Mouse (Mus musculus) mesoderm, embryonic 11.5 days (tissue): ENCODE results near the gene Olfr67.
"Not testable (repeated sequence)": the region's sequence is repeated elsewhere in the genome, so short reads cannot be mapped to it uniquely, and the experiment has no call there.

Experiments used
- DNase-seq: peaks from one replicate; pipeline ENCODE4 v3.0.0-alpha.2; 2012; ENCODE audit warnings: low read depth, low spot score

Olfr67 gene

GRCm38 (mm10) chr7:103791721-103792120 lies at the start of gene Olfr67:
TSS of gene Olfr67 (minus strand) at chr7:103791821.
- no peak for DNase-seq

- no peak for DNase-seq
Observed at GRCm38 (mm10) chr7:103840268-103840667, 48.6 kb upstream of the Olfr67 start, which contains the start of gene Hbb-bh2. TSS of gene Hbb-bh2 (minus strand) at chr7:103840520.

- DNase-seq = no peak
Observed at GRCm38 (mm10) chr7:103827808-103828207, 36.2 kb upstream of the Olfr67 start, which contains the start of gene Hbb-bs. TSS of gene Hbb-bs (minus strand) at chr7:103828096.

GRCm38 (mm10) chr7:103827139-103827538 lies 35.5 kb upstream of the Olfr67 start:
- DNase-seq = not testable (repeated sequence)

GRCm38 (mm10) chr7:103826255-103826887 lies 34.8 kb upstream of the Olfr67 start:
- no peak for DNase-seq

GRCm38 (mm10) chr7:103825536-103826254 lies 34.1 kb upstream of the Olfr67 start:
- no peak for DNase-seq

- DNase-seq = no peak
Observed at GRCm38 (mm10) chr7:103824597-103824996, 33.0 kb upstream of the Olfr67 start.

- DNase-seq = not testable (repeated sequence)
Observed at GRCm38 (mm10) chr7:103815085-103815484, 23.5 kb upstream of the Olfr67 start.

GRCm38 (mm10) chr7:103813766-103814165 lies 22.1 kb upstream of the Olfr67 start, which contains the start of gene Hbb-bt:
TSS of gene Hbb-bt (minus strand) at chr7:103813996.
- DNase-seq = no peak

GRCm38 (mm10) chr7:103813152-103813551 lies 21.5 kb upstream of the Olfr67 start:
- DNase-seq = not testable (repeated sequence)

- DNase-seq = no peak
Observed at GRCm38 (mm10) chr7:103812174-103812573, 20.6 kb upstream of the Olfr67 start.

GRCm38 (mm10) chr7:103811223-103811845 lies 19.7 kb upstream of the Olfr67 start:
- DNase-seq = no peak

GRCm38 (mm10) chr7:103810746-103811145 lies 19.1 kb upstream of the Olfr67 start:
- DNase-seq = no peak

- DNase-seq = no peak
Observed at GRCm38 (mm10) chr7:103810296-103810695, 18.7 kb upstream of the Olfr67 start.

- no peak for DNase-seq
Observed at GRCm38 (mm10) chr7:103809801-103810155, 18.2 kb upstream of the Olfr67 start.

GRCm38 (mm10) chr7:103808971-103809800 lies 17.6 kb upstream of the Olfr67 start:
- no peak for DNase-seq

GRCm38 (mm10) chr7:103808120-103808519 lies 16.5 kb upstream of the Olfr67 start:
- not testable (repeated sequence) for DNase-seq

- peak; percentile 48 for DNase-seq
Observed at GRCm38 (mm10) chr7:103806856-103807255, 15.2 kb upstream of the Olfr67 start.

- no peak for DNase-seq
Observed at GRCm38 (mm10) chr7:103792669-103793388, 1.2 kb upstream of the Olfr67 start.

- DNase-seq = no peak
Observed at GRCm38 (mm10) chr7:103779598-103779997, 12.0 kb downstream of the Olfr67 start, which contains the start of gene Olfr68. TSS of gene Olfr68 (minus strand) at chr7:103779698.

- DNase-seq = not testable (repeated sequence)
Observed at GRCm38 (mm10) chr7:103777652-103778051, 14.0 kb downstream of the Olfr67 start.
